Mouse (Mus musculus): ENCODE measurements at regions not wholly inside any gene's neighbourhood (a gene's known extent, or its start where the extent isn't known, plus 50 kb on each side); places are given as distances from the start of the nearest gene placed in this dataset.
A peak's percentile ranks its signal among the peaks of the same experiment; 100 is the strongest.

DNA sequence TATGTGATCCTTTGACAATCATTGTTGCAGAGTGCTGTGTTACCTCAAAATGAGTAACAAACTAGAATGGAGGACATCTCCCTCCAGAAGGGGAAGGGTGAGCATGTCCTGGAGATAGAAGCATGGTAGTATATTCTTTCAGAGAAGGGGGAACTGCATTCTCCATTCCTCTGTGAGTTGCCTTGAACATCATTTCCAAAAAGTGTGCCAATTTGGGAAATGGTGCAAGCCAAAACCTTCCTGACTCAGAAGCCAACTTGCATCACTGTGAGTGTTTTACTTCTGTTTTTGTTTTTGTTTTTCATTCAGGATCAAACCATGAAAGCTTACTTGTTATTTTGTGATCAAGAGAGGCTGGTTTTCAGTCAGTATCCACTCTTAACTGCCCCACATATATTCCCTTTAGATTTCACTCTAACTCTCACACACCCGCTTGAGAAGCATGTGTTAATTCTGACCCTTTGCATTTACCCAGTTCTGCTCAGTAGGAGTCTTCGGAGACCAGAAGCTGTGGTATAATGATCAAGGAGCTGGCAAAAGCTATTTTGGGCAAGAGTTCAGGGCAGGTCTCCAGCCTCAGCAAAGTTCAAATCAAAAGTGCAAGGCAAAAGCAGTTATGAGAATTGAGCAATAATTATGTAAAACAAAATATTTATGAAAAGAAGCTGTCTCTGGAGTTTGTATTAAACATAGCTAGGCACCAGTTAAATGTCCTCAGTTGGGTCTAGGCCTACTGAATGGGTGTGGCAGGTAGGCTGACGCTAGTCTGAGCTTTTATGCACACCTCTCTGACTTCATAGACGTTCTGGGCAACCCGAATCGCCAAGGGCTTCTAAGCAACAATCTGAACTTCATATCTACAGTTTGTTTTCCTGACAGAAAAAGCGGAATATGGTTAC is 368.3 kb upstream of the Ctso start:
- WGBS = 52% methylated on average over 7 of the region's 7 CpGs
- peak; percentile 6 for DNase-seq
- TF ChIP-seq POLR2A (IDR thresholded peaks at IDR 0.05; ENCODE audit: borderline replicate concordance, extremely low read depth, low read depth, low read length) (no peak), CTCF (IDR thresholded peaks at IDR 0.05; ENCODE audit: insufficient read depth, low read length) (no peak)
- no peak overlapping the region for H3K4me3 ChIP-seq (replicated peaks; ENCODE audit: extremely low read depth, low read depth, low read length)
- no peaks in the 10 kb centered on the region for H3K4me1 ChIP-seq (ENCODE audit: control insufficient read depth, insufficient read depth, low read length)

DNA sequence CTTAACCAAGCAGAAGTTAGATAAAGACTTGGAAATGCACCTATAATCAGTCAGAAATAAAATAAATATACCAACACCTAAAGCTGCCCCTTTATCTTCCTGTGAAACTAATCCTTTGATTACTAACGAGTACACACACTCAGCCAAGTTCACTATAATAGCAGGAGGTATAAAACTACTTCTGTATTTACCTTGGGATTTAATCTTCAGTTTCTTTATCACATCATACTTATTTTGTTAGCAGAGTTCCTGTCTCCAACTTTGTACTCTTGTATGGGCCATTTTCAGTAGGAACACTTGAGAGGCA is 367.7 kb upstream of the Ctso start:
- WGBS = 40% methylated on average over 1 of the region's 1 CpGs
- Histone ChIP-seq H3K4me1 (ENCODE audit: control insufficient read depth, insufficient read depth, low read length) (no peaks in the 10 kb centered on the region), H3K4me3 (replicated peaks; ENCODE audit: extremely low read depth, low read depth, low read length) (no peak overlapping the region)
- TF ChIP-seq CTCF (IDR thresholded peaks at IDR 0.05; ENCODE audit: insufficient read depth, low read length) = no peak
- TF ChIP-seq POLR2A (IDR thresholded peaks at IDR 0.05; ENCODE audit: borderline replicate concordance, extremely low read depth, low read depth, low read length) = no peak
- no peak for DNase-seq

DNA sequence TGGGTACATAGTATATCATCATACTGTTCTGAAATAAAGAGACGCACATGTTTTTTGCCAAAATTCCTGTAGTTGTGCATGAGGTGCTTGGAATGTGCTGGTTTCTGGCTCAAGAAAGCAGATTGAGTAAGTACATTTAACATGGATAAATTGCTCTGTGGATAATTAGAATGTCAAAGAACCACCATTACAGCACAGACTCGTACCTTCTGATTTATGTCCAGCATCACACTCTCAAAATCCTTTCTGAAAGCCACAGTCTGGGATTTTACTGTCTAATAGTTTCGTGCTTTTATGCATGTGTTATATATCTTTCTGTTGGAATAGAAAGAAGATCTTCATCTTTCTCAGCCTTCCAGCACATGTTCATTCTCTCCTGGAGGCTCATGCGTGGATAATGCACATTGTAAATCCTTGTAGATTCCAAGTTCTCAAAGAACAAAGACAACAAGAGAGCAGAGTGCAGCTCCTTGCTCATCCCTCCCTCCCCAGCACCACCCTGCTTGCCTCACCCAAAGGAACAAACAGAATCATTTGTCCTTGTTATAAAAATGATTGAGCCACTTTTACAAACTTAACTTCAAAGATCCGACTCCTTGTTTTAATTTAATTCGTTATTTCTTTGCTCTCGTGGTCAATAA is 348.9 kb upstream of the Ctso start:
- 70% methylated on average over 7 of the region's 7 CpGs for WGBS
- H3K4me1 ChIP-seq (ENCODE audit: control insufficient read depth, insufficient read depth, low read length) = no peaks in the 10 kb centered on the region
- TF ChIP-seq POLR2A (IDR thresholded peaks at IDR 0.05; ENCODE audit: borderline replicate concordance, extremely low read depth, low read depth, low read length) (no peak), CTCF (IDR thresholded peaks at IDR 0.05; ENCODE audit: insufficient read depth, low read length) (no peak)
- H3K4me3 ChIP-seq (replicated peaks; ENCODE audit: extremely low read depth, low read depth, low read length) = no peak overlapping the region
- no peak for DNase-seq

DNA sequence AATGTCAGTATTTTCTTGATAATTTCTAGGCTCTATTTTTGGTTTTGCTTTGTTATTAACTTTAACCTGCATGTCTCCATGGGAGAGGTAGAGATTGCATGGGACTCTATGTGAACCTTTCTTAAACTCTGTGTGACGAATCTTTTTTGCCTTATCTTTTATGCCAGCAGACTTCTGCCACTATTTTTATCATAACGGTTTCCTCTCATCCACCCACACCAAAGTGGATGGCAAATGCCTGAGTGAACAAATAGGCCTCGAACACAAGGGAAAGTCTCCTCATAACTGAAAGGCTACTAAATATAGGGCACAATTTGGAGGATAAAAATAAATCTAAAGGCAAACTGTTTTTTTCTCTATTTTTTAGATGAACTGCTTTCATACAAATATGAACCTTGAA is 343.3 kb upstream of the Ctso start:
- H3K4me3 ChIP-seq (replicated peaks; ENCODE audit: extremely low read depth, low read depth, low read length) = no peak overlapping the region
- WGBS = 27% methylated on average over 3 of the region's 3 CpGs
- TF ChIP-seq CTCF (IDR thresholded peaks at IDR 0.05; ENCODE audit: insufficient read depth, low read length) = no peak
- TF ChIP-seq POLR2A (IDR thresholded peaks at IDR 0.05; ENCODE audit: borderline replicate concordance, extremely low read depth, low read depth, low read length) = no peak

DNA sequence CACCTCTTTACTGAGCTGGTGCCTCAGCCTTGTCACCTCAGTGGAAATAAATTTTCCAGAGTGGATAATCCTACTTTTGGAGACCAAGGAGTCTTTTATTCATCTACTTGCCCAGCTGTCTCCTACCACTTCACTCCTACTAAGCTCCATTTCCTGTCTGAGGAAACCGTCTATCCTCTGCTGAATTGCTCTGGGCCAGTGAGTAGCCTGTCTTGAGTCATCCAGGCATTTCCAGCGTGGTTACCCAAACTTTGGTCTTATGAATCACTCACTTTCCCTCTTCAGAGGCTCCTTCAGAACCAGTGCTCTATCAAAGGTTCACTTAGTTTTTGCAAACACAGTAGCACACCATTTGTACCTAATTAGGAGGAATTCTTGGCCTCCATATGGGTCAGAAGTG is 303.2 kb upstream of the Ctso start:
- H3K4me1 ChIP-seq (ENCODE audit: control insufficient read depth, insufficient read depth, low read length) = no peaks in the 10 kb centered on the region
- DNase-seq = no peak
- WGBS = 31% methylated on average over 2 of the region's 2 CpGs
- no peak for TF ChIP-seq POLR2A (IDR thresholded peaks at IDR 0.05; ENCODE audit: borderline replicate concordance, extremely low read depth, low read depth, low read length)
- TF ChIP-seq CTCF (IDR thresholded peaks at IDR 0.05; ENCODE audit: insufficient read depth, low read length) = no peak
- H3K4me3 ChIP-seq (replicated peaks; ENCODE audit: extremely low read depth, low read depth, low read length) = no peak overlapping the region

More for the DNA sequence above, 343.3 kb upstream of the Ctso start:
- DNase-seq = no peak
- H3K4me1 ChIP-seq (ENCODE audit: control insufficient read depth, insufficient read depth, low read length) = no peaks in the 10 kb centered on the region

DNA sequence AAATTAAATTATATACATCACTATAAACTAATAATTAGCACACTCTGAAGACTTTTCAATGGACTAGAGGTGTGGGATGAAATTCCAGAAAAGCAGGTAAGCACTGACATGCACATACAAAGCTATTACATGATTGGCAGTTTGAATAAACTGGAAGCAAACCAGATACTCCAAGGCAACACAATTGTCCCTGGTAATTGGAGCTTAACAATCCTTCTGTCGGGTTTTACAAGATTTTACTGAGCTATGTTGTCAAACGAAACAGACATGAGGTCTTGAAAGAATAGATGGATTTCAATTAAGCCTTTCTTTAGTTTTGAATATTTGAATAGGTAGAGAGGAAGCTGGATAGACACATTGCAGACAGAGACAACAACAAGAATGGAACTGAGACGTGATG is 273.9 kb upstream of the Ctso start:
- H3K4me3 ChIP-seq (replicated peaks; ENCODE audit: extremely low read depth, low read depth, low read length) = no peak overlapping the region
- TF ChIP-seq CTCF (IDR thresholded peaks at IDR 0.05; ENCODE audit: insufficient read depth, low read length) (no peak), POLR2A (IDR thresholded peaks at IDR 0.05; ENCODE audit: borderline replicate concordance, extremely low read depth, low read depth, low read length) (no peak)
- no peaks in the 10 kb centered on the region for H3K4me1 ChIP-seq (ENCODE audit: control insufficient read depth, insufficient read depth, low read length)
- DNase-seq = no peak
- WGBS = 48% methylated on average over 3 of the region's 3 CpGs

DNA sequence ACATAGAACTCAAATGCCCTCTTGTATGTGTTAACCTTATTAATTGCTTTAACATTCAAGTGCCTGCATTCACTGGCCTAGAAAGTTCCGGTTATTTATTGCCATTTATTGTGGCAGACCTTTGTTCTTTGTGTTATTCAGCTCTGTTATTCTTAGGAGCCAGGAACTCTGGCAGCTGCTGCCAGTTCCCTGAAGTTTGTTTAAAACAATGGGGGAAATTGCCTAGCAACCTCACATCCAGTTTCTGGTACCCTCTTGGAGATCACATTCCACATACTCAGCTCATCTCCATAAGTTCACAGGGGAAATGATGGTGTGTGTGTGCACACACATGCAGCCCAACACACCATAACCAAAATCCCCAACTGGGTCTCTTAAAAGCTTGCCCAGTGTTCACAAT is 270.8 kb upstream of the Ctso start:
- 26% methylated on average over 1 of the region's 1 CpGs for WGBS
- Histone ChIP-seq H3K4me3 (replicated peaks; ENCODE audit: extremely low read depth, low read depth, low read length) (no peak overlapping the region), H3K4me1 (ENCODE audit: control insufficient read depth, insufficient read depth, low read length) (no peaks in the 10 kb centered on the region)
- TF ChIP-seq CTCF (IDR thresholded peaks at IDR 0.05; ENCODE audit: insufficient read depth, low read length) (no peak), POLR2A (IDR thresholded peaks at IDR 0.05; ENCODE audit: borderline replicate concordance, extremely low read depth, low read depth, low read length) (no peak)
- no peak for DNase-seq

DNA sequence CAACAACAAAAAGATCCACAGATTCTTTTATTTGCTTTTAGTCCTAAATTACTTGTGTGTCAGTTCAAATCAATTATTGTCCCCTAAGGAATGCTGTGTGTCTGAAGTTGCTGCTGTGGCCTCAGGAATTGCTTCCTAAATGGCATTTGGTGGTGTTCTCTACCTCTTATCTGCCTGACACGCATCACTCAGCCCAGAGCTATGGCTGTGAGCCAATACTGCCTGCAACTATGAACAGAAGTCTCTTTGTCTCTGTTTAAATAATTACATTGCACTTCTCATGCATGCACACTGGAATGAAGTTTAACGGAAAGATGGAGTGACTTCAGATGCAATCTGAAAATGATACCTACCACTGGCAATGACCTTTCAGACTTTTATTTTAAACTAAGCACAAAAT is 266.1 kb upstream of the Ctso start:
- WGBS = 35% methylated on average over 2 of the region's 2 CpGs
- H3K4me1 ChIP-seq (ENCODE audit: control insufficient read depth, insufficient read depth, low read length) = no peaks in the 10 kb centered on the region
- no peak for TF ChIP-seq CTCF (IDR thresholded peaks at IDR 0.05; ENCODE audit: insufficient read depth, low read length)
- TF ChIP-seq POLR2A (IDR thresholded peaks at IDR 0.05; ENCODE audit: borderline replicate concordance, extremely low read depth, low read depth, low read length) = no peak
- DNase-seq = no peak
- H3K4me3 ChIP-seq (replicated peaks; ENCODE audit: extremely low read depth, low read depth, low read length) = no peak overlapping the region

DNA sequence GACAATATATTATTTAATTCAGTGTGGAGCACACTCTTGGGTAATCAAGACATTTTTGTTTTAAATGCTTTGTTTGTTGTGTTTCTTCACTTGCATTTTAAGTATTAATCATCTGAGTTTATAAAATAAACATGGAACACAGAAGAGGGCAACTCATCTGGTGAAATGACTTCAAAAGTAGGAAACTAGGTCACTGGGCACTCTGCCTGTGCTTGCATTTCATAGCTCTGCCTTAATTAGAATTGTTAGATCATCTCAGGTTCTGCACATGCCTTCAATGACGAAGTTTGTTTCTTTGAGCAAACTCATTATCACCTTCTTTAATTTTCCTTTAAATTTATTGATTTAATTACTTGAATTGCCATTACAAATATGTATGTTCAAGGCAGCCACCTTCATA is 255.8 kb upstream of the Ctso start:
- 48% methylated on average over 1 of the region's 1 CpGs for WGBS
- no peak for DNase-seq

More for the DNA sequence above, 255.8 kb upstream of the Ctso start:
- Histone ChIP-seq H3K4me1 (ENCODE audit: control insufficient read depth, insufficient read depth, low read length) (no peaks in the 10 kb centered on the region), H3K4me3 (replicated peaks; ENCODE audit: extremely low read depth, low read depth, low read length) (no peak overlapping the region)
- TF ChIP-seq CTCF (IDR thresholded peaks at IDR 0.05; ENCODE audit: insufficient read depth, low read length) (no peak), POLR2A (IDR thresholded peaks at IDR 0.05; ENCODE audit: borderline replicate concordance, extremely low read depth, low read depth, low read length) (no peak)
